25 mouse cellular contexts compared by ENCODE assay signal in genomic region chr2:149614078-149614939, GRCm38 (mm10).
DNase-seq lines count a peak whose midpoint lies in the region; ATAC-seq lines count a peak whose summit lies in the region.
"Had no signal": no experiment of that assay in that cellular context is flagged by ENCODE, and none has a peak within 500 bp of the region (broad histone marks: within the 10 kb centered on the region; RNA-seq: fewer than 3 reads in every experiment).

No protein-coding gene starts in this region.

- H3K27me3 ChIP-seq in forebrain, embryonic 15.5 days, result no peaks in the 10 kb centered on the region
- H3K27me3 ChIP-seq in forebrain, embryonic 13.5 days, result no peaks in the 10 kb centered on the region
- H3K27me3 ChIP-seq: heart, embryonic 15.5 days; hindbrain, embryonic 13.5 days; intestine, embryonic 15.5 days had no signal

- H3K4me3 ChIP-seq in forebrain, embryonic 15.5 days, result no peak overlapping the region
- no peak overlapping the region for H3K4me3 ChIP-seq in forebrain, embryonic 13.5 days
- H3K4me3 ChIP-seq: gastrocnemius, adult 2 months; heart, embryonic 15.5 days; hindbrain, embryonic 10.5 days; hindbrain, embryonic 13.5 days; intestine, embryonic 15.5 days had no signal

- 69% methylated on average over 2 of the region's 2 CpGs for WGBS in forebrain, embryonic 15.5 days
- 79% methylated on average over 2 of the region's 2 CpGs for WGBS in forebrain, embryonic 13.5 days

- ATAC-seq in forebrain, embryonic 15.5 days (replicated peaks), result no peak; the same call in 1 of the 2 replicates
- ATAC-seq in forebrain, embryonic 13.5 days, result no peak
- peak; percentile 73 for ATAC-seq in frontal cortex, adult (ENCODE audit: low TSS enrichment)
- no peak for ATAC-seq in megakaryocyte progenitor cell, adult 5-6 weeks (replicated peaks; ENCODE audit: poor library complexity)
- ATAC-seq: activated CD4-positive, CD25-positive, alpha-beta regulatory T cell, adult 4 months; hindbrain, embryonic 16.5 days; intestine, embryonic 15.5 days had no signal

- peak; percentile 8 for DNase-seq in adrenal gland, postnatal 10 days
- DNase-seq in adrenal gland, postnatal 4 days (ENCODE audit: low spot score in 2 of 2), result no peak
- no peak for DNase-seq in frontal cortex, postnatal 25 days (ENCODE audit: low spot score in 2 of 2)
- DNase-seq in adipocyte (ENCODE audit: low spot score), result peak; percentile 14
- DNase-seq: adrenal gland, postnatal 14 days; cerebellum, adult 11-12 months; cerebellum, adult 8-10 months; gastrocnemius, adult 2 months; gastrocnemius, postnatal 14 days; heart, adult 11 months; heart, postnatal 10 days; heart, postnatal 36 days; kidney, adult 11 months; kidney, adult 8-10 months had no signal

- H3K9me3 ChIP-seq in forebrain, embryonic 15.5 days, result no peaks in the 10 kb centered on the region
- H3K9me3 ChIP-seq in forebrain, embryonic 13.5 days (replicated peaks), result no peaks in the 10 kb centered on the region
- H3K9me3 ChIP-seq: heart, embryonic 15.5 days; hindbrain, embryonic 10.5 days; hindbrain, embryonic 13.5 days; intestine, embryonic 15.5 days had no signal

- H3K36me3 ChIP-seq in forebrain, embryonic 15.5 days, result no peaks in the 10 kb centered on the region
- H3K36me3 ChIP-seq in forebrain, embryonic 13.5 days (ENCODE audit: poor library complexity, severe bottlenecking), result no peaks in the 10 kb centered on the region
- H3K36me3 ChIP-seq: heart, embryonic 15.5 days; hindbrain, embryonic 10.5 days; hindbrain, embryonic 13.5 days; intestine, embryonic 15.5 days had no signal

- H3K27ac ChIP-seq in forebrain, embryonic 15.5 days (replicated peaks), result peak overlapping the region; percentile 34; the same call in 1 of the 2 replicates
- H3K27ac ChIP-seq in forebrain, embryonic 13.5 days, result no peak overlapping the region
- H3K27ac ChIP-seq: gastrocnemius, adult 2 months; heart, embryonic 15.5 days; hindbrain, embryonic 10.5 days; hindbrain, embryonic 13.5 days; intestine, embryonic 15.5 days had no signal

- no peak overlapping the region for H3K4me2 ChIP-seq in forebrain, embryonic 15.5 days (replicated peaks)
- H3K4me2 ChIP-seq in forebrain, embryonic 13.5 days, result no peak overlapping the region
- H3K4me2 ChIP-seq: heart, embryonic 11.5 days; heart, embryonic 15.5 days; hindbrain, embryonic 13.5 days; intestine, embryonic 15.5 days had no signal

- H3K4me1 ChIP-seq in forebrain, embryonic 15.5 days, result no peaks in the 10 kb centered on the region
- no peaks in the 10 kb centered on the region for H3K4me1 ChIP-seq in forebrain, embryonic 13.5 days
- H3K4me1 ChIP-seq: heart, embryonic 15.5 days; hindbrain, embryonic 10.5 days; hindbrain, embryonic 13.5 days; intestine, embryonic 15.5 days had no signal

- no peak overlapping the region for H3K9ac ChIP-seq in forebrain, embryonic 15.5 days (replicated peaks)
- H3K9ac ChIP-seq in forebrain, embryonic 13.5 days, result no peak overlapping the region
- H3K9ac ChIP-seq: heart, embryonic 15.5 days; hindbrain, embryonic 13.5 days; intestine, embryonic 15.5 days had no signal

Comparison
In these comparisons a context has a peak if more than half of its experiments do, and no peak if none do; other contexts are left out.
1. DNase-seq: peak in adrenal gland, postnatal 10 days (single experiment) and adipocyte (single experiment); none in adrenal gland, postnatal 4 days (0 of 2) and frontal cortex, postnatal 25 days (0 of 2).